ENCODE assay signal across 7 mouse cellular contexts in genomic region chr2:169929540-169930497, GRCm38 (mm10).
DNase-seq lines count a peak whose midpoint lies in the region; ATAC-seq lines count a peak whose summit lies in the region.

No protein-coding gene starts in this region.

- DNase-seq in T-cell, adult 2 months (ENCODE audit: low spot score): peak; percentile 17
- peak; percentile 16 for DNase-seq in cerebellum, adult 11 months
- DNase-seq in hindlimb bud, embryonic 11.5 days (ENCODE audit: extremely low spot score, low read depth, low spot score): peak; percentile 54
- DNase-seq in limb, embryonic 10.5 days (ENCODE audit: low spot score): peak; percentile 65

- H3K27ac ChIP-seq in forebrain, embryonic 15.5 days (replicated peaks): peak overlapping the region; percentile 19; the same call in 1 of the 2 replicates
- peak overlapping the region; percentile 61 for H3K27ac ChIP-seq in limb, embryonic 10.5 days
- no peak overlapping the region for H3K27ac ChIP-seq in midbrain, embryonic 12.5 days (replicated peaks)
- H3K27ac ChIP-seq in stomach, embryonic 16.5 days (ENCODE audit: low read length): no peak overlapping the region

- H3K4me3 ChIP-seq in forebrain, embryonic 15.5 days: peak overlapping the region; percentile 42
- peak overlapping the region; percentile 44 for H3K4me3 ChIP-seq in limb, embryonic 10.5 days
- H3K4me3 ChIP-seq in midbrain, embryonic 12.5 days: peak overlapping the region; percentile 34
- peak overlapping the region; percentile 33 for H3K4me3 ChIP-seq in stomach, embryonic 16.5 days (replicated peaks; ENCODE audit: low read length)

- H3K9me3 ChIP-seq in forebrain, embryonic 15.5 days: no peaks in the 10 kb centered on the region
- H3K9me3 ChIP-seq in limb, embryonic 10.5 days (replicated peaks): no peaks in the 10 kb centered on the region
- H3K9me3 ChIP-seq in midbrain, embryonic 12.5 days: no peaks in the 10 kb centered on the region
- H3K9me3 ChIP-seq in stomach, embryonic 16.5 days (replicated peaks; ENCODE audit: control insufficient read depth, low read length): no peaks in the 10 kb centered on the region

- 47% methylated on average over 23 of the region's 23 CpGs for WGBS in forebrain, embryonic 15.5 days
- WGBS in limb, embryonic 10.5 days: 55% methylated on average over 23 of the region's 23 CpGs
- WGBS in midbrain, embryonic 12.5 days: 57% methylated on average over 23 of the region's 23 CpGs
- WGBS in stomach, embryonic 16.5 days: 50% methylated on average over 23 of the region's 23 CpGs

- ATAC-seq in forebrain, embryonic 15.5 days (replicated peaks): peak; percentile 63
- ATAC-seq in midbrain, embryonic 12.5 days (ENCODE audit: low FRiP score, low read depth): peak; percentile 65
- peak; percentile 75 for ATAC-seq in stomach, embryonic 16.5 days (ENCODE audit: insufficient read depth, low FRiP score)

- H3K27me3 ChIP-seq in forebrain, embryonic 15.5 days: no peaks in the 10 kb centered on the region
- H3K27me3 ChIP-seq in limb, embryonic 10.5 days (ENCODE audit: low read depth, poor library complexity, severe bottlenecking): no peaks in the 10 kb centered on the region
- H3K27me3 ChIP-seq in midbrain, embryonic 12.5 days: no peaks in the 10 kb centered on the region
- no peaks in the 10 kb centered on the region for H3K27me3 ChIP-seq in stomach, embryonic 16.5 days (ENCODE audit: control insufficient read depth, insufficient read depth, low read length)

- H3K9ac ChIP-seq in forebrain, embryonic 15.5 days (replicated peaks): peak overlapping the region; percentile 45
- H3K9ac ChIP-seq in midbrain, embryonic 12.5 days (replicated peaks): peak overlapping the region; percentile 35; the same call in 1 of the 2 replicates
- H3K9ac ChIP-seq in stomach, embryonic 16.5 days (ENCODE audit: low read length): peak overlapping the region; percentile 48

- H3K36me3 ChIP-seq in forebrain, embryonic 15.5 days: no peaks in the 10 kb centered on the region
- no peaks in the 10 kb centered on the region for H3K36me3 ChIP-seq in limb, embryonic 10.5 days
- H3K36me3 ChIP-seq in midbrain, embryonic 12.5 days: no peaks in the 10 kb centered on the region
- no peaks in the 10 kb centered on the region for H3K36me3 ChIP-seq in stomach, embryonic 16.5 days (ENCODE audit: control insufficient read depth, insufficient read depth, low read length)

- peak overlapping the region; percentile 50 for H3K4me2 ChIP-seq in forebrain, embryonic 15.5 days (replicated peaks)
- peak overlapping the region; percentile 57 for H3K4me2 ChIP-seq in midbrain, embryonic 12.5 days (replicated peaks)
- H3K4me2 ChIP-seq in stomach, embryonic 16.5 days (ENCODE audit: low read depth, low read length): peak overlapping the region; percentile 54

- H3K4me1 ChIP-seq in forebrain, embryonic 15.5 days: peaks cover 20% of the 10 kb centered on the region
- H3K4me1 ChIP-seq in limb, embryonic 10.5 days: peaks cover 8% of the 10 kb centered on the region
- peaks cover 13% of the 10 kb centered on the region for H3K4me1 ChIP-seq in midbrain, embryonic 12.5 days
- H3K4me1 ChIP-seq in stomach, embryonic 16.5 days (ENCODE audit: control insufficient read depth, insufficient read depth, low read length): peaks cover 19% of the 10 kb centered on the region

Comparison
In these comparisons a context has a peak if more than half of its experiments do, and no peak if none do; other contexts are left out.
1. H3K27ac ChIP-seq: peak in forebrain, embryonic 15.5 days (single experiment) and limb, embryonic 10.5 days (single experiment); none in midbrain, embryonic 12.5 days (single experiment) and stomach, embryonic 16.5 days (single experiment).
2. Peak in every context shown above with its lines, with median percentiles within 50 percentile points of each other: DNase-seq, ATAC-seq, H3K4me2 ChIP-seq, H3K4me3 ChIP-seq and H3K9ac ChIP-seq.